Mouse (Mus musculus) lung, postnatal 0 days (tissue): ENCODE data around the gene Vmn1r1.

Source experiments
- CTCF ChIP-seq: IDR thresholded peaks from 2 replicates; pipeline ENCODE4 v1.5.1; 2016; ENCODE audit warnings: antibody characterized with exemption, mild to moderate bottlenecking
- EP300 ChIP-seq: IDR thresholded peaks from 2 replicates; pipeline ENCODE4 v1.6.1; 2016; ENCODE audit warnings: antibody characterized with exemption, mild to moderate bottlenecking, control low read depth

- TF ChIP-seq CTCF (peak; percentile 80), EP300 (no peak)
Observed at GRCm38 (mm10) chr1:182115651-182116408, 48.5 kb downstream of the Vmn1r1 start.
